Mouse (Mus musculus) C2C12 (cell line): ENCODE measurements at regions not wholly inside any gene's neighbourhood (a gene's known extent, or its start where the extent isn't known, plus 50 kb on each side); places are given as distances from the start of the nearest gene placed in this dataset.

ENCODE experiments used
- CEBPB ChIP-seq: IDR thresholded peaks from one replicate; pipeline ENCODE4 v1.6.1; 2011; ENCODE audit warnings: low read depth, mild to moderate bottlenecking, control low read depth, moderate library complexity
- CTCF ChIP-seq: IDR thresholded peaks from one replicate; pipeline ENCODE4 v1.5.1; 2011; ENCODE audit not compliant: control insufficient read depth, insufficient read depth, insufficient read length
- FOSL1 ChIP-seq: IDR thresholded peaks from one replicate; pipeline ENCODE4 v1.8.0; 2011; ENCODE audit warnings: mild to moderate bottlenecking, low read length; ENCODE audit not compliant: poor library complexity, insufficient read depth, severe bottlenecking
- MAX ChIP-seq: IDR thresholded peaks from one replicate; pipeline ENCODE4 v1.6.1; 2011; ENCODE audit warnings: mild to moderate bottlenecking, control low read depth
- MYOD1 ChIP-seq: IDR thresholded peaks from one replicate; pipeline ENCODE4 v1.6.1; 2011; ENCODE audit warnings: low read depth; ENCODE audit not compliant: control insufficient read depth, insufficient read length
- MYOG ChIP-seq: IDR thresholded peaks from one replicate; pipeline ENCODE4 v1.6.1; 2011; ENCODE audit not compliant: control insufficient read depth, insufficient read length; ENCODE audit errors: extremely low read depth
- USF1 ChIP-seq: IDR thresholded peaks from one replicate; pipeline ENCODE4 v1.6.1; 2011; ENCODE audit warnings: low read depth, mild to moderate bottlenecking, control low read depth, moderate library complexity

DNA sequence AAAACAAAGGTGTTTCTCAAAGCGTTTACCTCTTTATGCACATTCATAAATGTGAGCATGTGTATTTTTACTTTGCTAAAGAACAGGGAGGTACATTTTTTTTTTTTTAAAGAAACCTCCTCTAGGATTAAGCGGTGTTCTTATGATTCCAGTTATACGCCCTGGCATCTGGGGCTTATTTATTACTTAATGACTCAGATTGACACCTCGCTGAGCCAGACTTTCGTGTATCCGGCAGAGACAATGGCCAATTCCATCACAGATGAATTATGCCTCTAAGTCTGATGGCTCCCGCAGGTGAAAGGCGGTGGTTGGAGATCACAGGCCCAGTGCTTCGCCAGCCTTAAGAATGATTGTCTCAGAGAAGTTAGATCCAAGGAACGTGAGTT, 259.5 kb upstream of the Slc30a5 start:
- no peak for TF ChIP-seq CTCF
- TF ChIP-seq USF1 = no peak
- no peak for TF ChIP-seq MYOG
- no peak for TF ChIP-seq MAX
- no peak for TF ChIP-seq CEBPB
- no peak for TF ChIP-seq FOSL1
- TF ChIP-seq MYOD1 = no peak
